ENCODE assay signal across 8 mouse cellular contexts in the genomic region with DNA sequence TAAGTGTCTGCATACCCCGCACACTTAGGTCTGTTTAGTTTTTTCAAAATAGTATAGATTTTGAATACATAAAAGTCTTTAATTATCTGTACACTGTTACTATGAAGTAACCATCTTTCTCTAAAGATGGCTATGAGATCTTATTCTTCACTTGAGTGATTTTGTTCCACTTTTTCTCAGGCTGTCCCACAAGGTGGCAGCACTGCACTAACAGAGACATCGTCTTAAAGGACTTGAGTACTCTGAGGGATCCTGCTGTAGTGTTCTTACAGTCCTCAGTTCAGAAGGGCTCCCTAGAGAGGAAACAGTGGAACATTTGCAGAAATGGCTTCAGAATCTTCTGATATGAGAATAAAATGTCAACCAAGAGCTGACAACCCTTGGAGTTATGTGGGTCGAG. TPM values are rescaled to one million over a fixed set of nuclear protein-coding genes. Genes with fewer than 3 reads are reported as not detected.
DNase-seq lines count a peak whose midpoint lies in the region; ATAC-seq lines count a peak whose summit lies in the region.

No protein-coding gene starts in this region.

- no peaks in the 10 kb centered on the region for H3K4me1 ChIP-seq in forebrain, embryonic 10.5 days
- H3K4me1 ChIP-seq in forebrain, embryonic 12.5 days = no peaks in the 10 kb centered on the region

- no peak for ATAC-seq in forebrain, embryonic 12.5 days (ENCODE audit: low FRiP score)

- WGBS in forebrain, embryonic 10.5 days = 61% methylated on average over 3 of the region's 3 CpGs
- 61% methylated on average over 3 of the region's 3 CpGs for WGBS in forebrain, embryonic 12.5 days

- peak; percentile 17 for DNase-seq in forebrain, embryonic 10.5 days (ENCODE audit: extremely low spot score, low spot score)
- DNase-seq in ovary, postnatal 36 days (ENCODE audit: low spot score) = peak; percentile 39
- no peak for DNase-seq in ovary, adult 18-20 months (ENCODE audit: low spot score)
- peak; percentile 39 to 59 for DNase-seq in cerebellum, postnatal 4 days (ENCODE audit: low spot score in 2 of 2)
- peak; percentile 77 for DNase-seq in kidney, postnatal 10 days
- peak; percentile 60 for DNase-seq in lung, postnatal 14 days
- peak; percentile 82 for DNase-seq in splenic B cell, adult 2 months (ENCODE audit: low read depth, low spot score)

- no peak overlapping the region for H3K4me3 ChIP-seq in forebrain, embryonic 10.5 days
- H3K4me3 ChIP-seq in forebrain, embryonic 12.5 days (replicated peaks) = no peak overlapping the region

- no peaks in the 10 kb centered on the region for H3K9me3 ChIP-seq in forebrain, embryonic 10.5 days
- H3K9me3 ChIP-seq in forebrain, embryonic 12.5 days = no peaks in the 10 kb centered on the region

- H3K27me3 ChIP-seq in forebrain, embryonic 10.5 days (ENCODE audit: poor library complexity, severe bottlenecking) = no peaks in the 10 kb centered on the region
- no peaks in the 10 kb centered on the region for H3K27me3 ChIP-seq in forebrain, embryonic 12.5 days
- H3K27me3 ChIP-seq in splenic B cell, adult 2 months (ENCODE audit: control insufficient read depth, insufficient read depth, low read length, poor library complexity, severe bottlenecking) = no peaks in the 10 kb centered on the region

- H3K36me3 ChIP-seq in forebrain, embryonic 10.5 days (replicated peaks) = peaks cover 74% of the 10 kb centered on the region
- peaks cover 59% of the 10 kb centered on the region for H3K36me3 ChIP-seq in forebrain, embryonic 12.5 days (replicated peaks)
- peaks cover 24% of the 10 kb centered on the region for H3K36me3 ChIP-seq in splenic B cell, adult 2 months (ENCODE audit: control insufficient read depth, insufficient read depth, low read length, poor library complexity, severe bottlenecking)

- H3K4me2 ChIP-seq in forebrain, embryonic 12.5 days = no peak overlapping the region

- H3K27ac ChIP-seq in forebrain, embryonic 10.5 days = no peak overlapping the region
- no peak overlapping the region for H3K27ac ChIP-seq in forebrain, embryonic 12.5 days

- no peak overlapping the region for H3K9ac ChIP-seq in forebrain, embryonic 12.5 days

RNA-seq across cellular contexts. Expression of gene Pex12, which starts 25.0 kb away (rescaled TPM):
- polyA plus RNA-seq in forebrain, embryonic 10.5 days (2016; fragmentation: Nextera tagmentation; extraction: Ambion mirVana) = 16.4 and 16.6 TPM in 2 replicates
- polyA plus RNA-seq in forebrain, embryonic 12.5 days (2016; fragmentation: Nextera tagmentation; extraction: Ambion mirVana) = 15.4 and 18.5 TPM in 2 replicates

RNA-seq across cellular contexts. Expression of gene Ap2b1, which starts 28.6 kb away (rescaled TPM):
- polyA plus RNA-seq in forebrain, embryonic 10.5 days (2016; fragmentation: Nextera tagmentation; extraction: Ambion mirVana) = 66.4 and 67.0 TPM in 2 replicates
- 95.7 and 110 TPM in 2 replicates for polyA plus RNA-seq in forebrain, embryonic 12.5 days (2016; fragmentation: Nextera tagmentation; extraction: Ambion mirVana)

RNA-seq across cellular contexts. Expression of gene Slfn14, which starts 40.9 kb away (rescaled TPM):
- 0.15 and 0.19 TPM in 2 replicates for polyA plus RNA-seq in forebrain, embryonic 10.5 days (2016; fragmentation: Nextera tagmentation; extraction: Ambion mirVana)
- 0.73 and 0.84 TPM in 2 replicates for polyA plus RNA-seq in forebrain, embryonic 12.5 days (2016; fragmentation: Nextera tagmentation; extraction: Ambion mirVana)
